9 mouse cellular contexts compared by ENCODE assay signal in genomic region chr7:67259828-67260563, GRCm38 (mm10). TPM values are rescaled to one million over a fixed set of nuclear protein-coding genes. Genes with fewer than 3 reads are reported as not detected.
DNase-seq lines count a peak whose midpoint lies in the region; ATAC-seq lines count a peak whose summit lies in the region.
"Had no signal": no experiment of that assay in that cellular context is flagged by ENCODE, and none has a peak within 500 bp of the region (broad histone marks: within the 10 kb centered on the region; RNA-seq: fewer than 3 reads in every experiment).

No protein-coding gene starts in this region.

- WGBS in midbrain, embryonic 15.5 days: 65% methylated on average over 4 of the region's 4 CpGs
- WGBS in midbrain, embryonic 10.5 days: 93% methylated on average over 4 of the region's 4 CpGs
- WGBS in forebrain, embryonic 14.5 days: 23% methylated on average over 4 of the region's 4 CpGs

- no peaks in the 10 kb centered on the region for H3K4me1 ChIP-seq in midbrain, embryonic 15.5 days
- H3K4me1 ChIP-seq in midbrain, embryonic 10.5 days: no peaks in the 10 kb centered on the region
- peaks cover 7% of the 10 kb centered on the region; the same call in 1 of the 2 replicates for H3K4me1 ChIP-seq in forebrain, embryonic 14.5 days (ENCODE audit: control insufficient read depth, insufficient read depth, low read length)

- intact Hi-C loops in left cerebral cortex, postnatal 4 days (cut with DNase I): loop anchor here (10.0 kb wide), 1 partner anchor 105 kb away; no protein-coding TSS in a partner anchor

- no peaks in the 10 kb centered on the region for H3K27me3 ChIP-seq in midbrain, embryonic 15.5 days (replicated peaks)
- H3K27me3 ChIP-seq in midbrain, embryonic 10.5 days (ENCODE audit: low read depth, poor library complexity, severe bottlenecking): no peaks in the 10 kb centered on the region
- H3K27me3 ChIP-seq in forebrain, embryonic 14.5 days (replicated peaks; ENCODE audit: control insufficient read depth, insufficient read depth, low read length): no peaks in the 10 kb centered on the region
- H3K27me3 ChIP-seq: midbrain, embryonic 12.5 days had no signal

- no peak overlapping the region for H3K27ac ChIP-seq in midbrain, embryonic 15.5 days
- no peak overlapping the region for H3K27ac ChIP-seq in midbrain, embryonic 10.5 days (replicated peaks)
- H3K27ac ChIP-seq in forebrain, embryonic 14.5 days (ENCODE audit: low read depth, low read length): no peak overlapping the region
- H3K27ac ChIP-seq: midbrain, embryonic 12.5 days had no signal

- H3K36me3 ChIP-seq in midbrain, embryonic 15.5 days (replicated peaks): peaks cover 14% of the 10 kb centered on the region; the same call in 1 of the 2 replicates
- peaks cover 27% of the 10 kb centered on the region for H3K36me3 ChIP-seq in midbrain, embryonic 10.5 days
- H3K36me3 ChIP-seq in forebrain, embryonic 14.5 days (ENCODE audit: control insufficient read depth, insufficient read depth, low read length): peaks cover 18% of the 10 kb centered on the region

- no peak overlapping the region for H3K4me2 ChIP-seq in midbrain, embryonic 15.5 days
- H3K4me2 ChIP-seq in forebrain, embryonic 14.5 days (ENCODE audit: low read length): no peak overlapping the region
- H3K4me2 ChIP-seq: midbrain, embryonic 12.5 days had no signal

- no peak overlapping the region for H3K9ac ChIP-seq in midbrain, embryonic 15.5 days
- H3K9ac ChIP-seq in forebrain, embryonic 14.5 days (ENCODE audit: low read length): no peak overlapping the region
- H3K9ac ChIP-seq: midbrain, embryonic 12.5 days had no signal

- H3K9me3 ChIP-seq in midbrain, embryonic 15.5 days: no peaks in the 10 kb centered on the region
- no peaks in the 10 kb centered on the region for H3K9me3 ChIP-seq in midbrain, embryonic 10.5 days (replicated peaks)
- H3K9me3 ChIP-seq in forebrain, embryonic 14.5 days (replicated peaks; ENCODE audit: control insufficient read depth, low read length): no peaks in the 10 kb centered on the region
- H3K9me3 ChIP-seq: midbrain, embryonic 12.5 days had no signal

- no peak for DNase-seq in midbrain, embryonic 10.5 days (ENCODE audit: low spot score)
- peak; percentile 90 for DNase-seq in brain, adult 2 months (ENCODE audit: low read depth, low spot score)
- peak; percentile 85 for DNase-seq in forebrain, embryonic 14.5 days (ENCODE audit: low spot score)
- peak; percentile 89 for DNase-seq in heart, postnatal 4 days
- DNase-seq in left cerebral cortex, postnatal 4 days: peak; percentile 66
- DNase-seq in ovary, postnatal 10 days (ENCODE audit: low spot score): peak; percentile 17
- DNase-seq in thymus, postnatal 0 days (ENCODE audit: low spot score): no peak

- ATAC-seq in midbrain, embryonic 15.5 days (replicated peaks): peak; percentile 58; the same call in 1 of the 2 replicates
- peak; percentile 77; the same call in 1 of the 2 replicates for ATAC-seq in forebrain, embryonic 14.5 days

- H3K4me3 ChIP-seq in midbrain, embryonic 15.5 days: no peak overlapping the region
- no peak overlapping the region for H3K4me3 ChIP-seq in midbrain, embryonic 10.5 days
- no peak overlapping the region for H3K4me3 ChIP-seq in forebrain, embryonic 14.5 days (ENCODE audit: low read depth, low read length)
- H3K4me3 ChIP-seq: midbrain, embryonic 12.5 days had no signal

RNA-seq across cellular contexts. Expression of gene Lysmd4, which starts 37.7 kb away (rescaled TPM):
- polyA plus RNA-seq in midbrain, embryonic 15.5 days (2015; fragmentation: Nextera tagmentation; extraction: Ambion mirVana): 35.4 and 36.2 TPM in 2 replicates
- polyA plus RNA-seq in midbrain, embryonic 10.5 days (2016; fragmentation: Nextera tagmentation; extraction: Ambion mirVana): 13.0 and 17.0 TPM in 2 replicates
- 26.6 and 26.9 TPM in 2 replicates for polyA plus RNA-seq in forebrain, embryonic 14.5 days (2014; fragmentation: Nextera tagmentation; extraction: Ambion mirVana)
- 10 to 100 TPM; 14.2 to 14.4 TPM for total RNA-seq in heart, postnatal 4 days (2021)
- total RNA-seq in left cerebral cortex, postnatal 4 days (2021): 10 to 100 TPM; 32.5 to 35.4 TPM
- 5.7 and 6.1 TPM in 2 replicates for polyA plus RNA-seq in thymus, postnatal 0 days (2015; fragmentation: Nextera tagmentation; extraction: Ambion mirVana)

Comparison
In these comparisons a context has a peak if more than half of its experiments do, and no peak if none do; other contexts are left out.
1. DNase-seq: peak in brain, adult 2 months (single experiment), forebrain, embryonic 14.5 days (single experiment), heart, postnatal 4 days (single experiment), left cerebral cortex, postnatal 4 days (single experiment) and ovary, postnatal 10 days (single experiment); none in midbrain, embryonic 10.5 days (single experiment) and thymus, postnatal 0 days (single experiment).